Mouse (Mus musculus): ENCODE results near the gene Prps1l3.
"Not testable (repeated sequence)": the region's sequence is repeated elsewhere in the genome, so short reads cannot be mapped to it uniquely, and the experiment has no call there.

The Prps1l3 gene

DNA sequence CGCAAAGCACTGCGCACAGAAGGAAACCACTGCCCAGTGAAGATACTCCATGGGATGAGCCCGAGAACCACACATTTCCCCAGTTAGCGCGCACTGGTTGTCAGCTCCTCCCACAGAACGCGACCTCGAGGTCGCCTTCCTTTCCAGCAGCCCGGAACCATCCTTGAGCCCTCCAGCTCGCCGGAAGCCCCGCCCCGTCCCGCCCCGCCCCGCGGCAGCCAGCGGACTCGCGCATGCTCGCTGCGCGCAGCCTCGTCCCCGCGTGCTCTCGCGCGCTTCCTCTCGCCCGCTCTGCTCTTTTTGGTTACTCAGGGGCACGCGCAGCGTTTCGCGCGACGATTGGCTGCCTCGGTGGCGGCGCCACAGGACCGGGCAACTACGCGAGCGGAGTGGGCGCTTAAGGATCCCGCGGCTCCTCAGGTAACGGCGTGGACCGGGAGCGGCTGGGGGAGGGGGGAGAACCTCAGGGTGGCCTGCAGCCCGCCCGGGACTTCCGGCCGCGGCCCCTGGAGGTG, at the start of gene Prps1l3, which contains the start of gene Mipol1:
TSS of gene Prps1l3 (plus strand) at position 221 of the 515 bp plus-strand sequence.
TSS of gene Mipol1 (plus strand) at position 236 of the 515 bp plus-strand sequence.
- DNase-seq (ENCODE audit: low spot score in 2 of 2), result peak; percentile 55 to 85

DNA sequence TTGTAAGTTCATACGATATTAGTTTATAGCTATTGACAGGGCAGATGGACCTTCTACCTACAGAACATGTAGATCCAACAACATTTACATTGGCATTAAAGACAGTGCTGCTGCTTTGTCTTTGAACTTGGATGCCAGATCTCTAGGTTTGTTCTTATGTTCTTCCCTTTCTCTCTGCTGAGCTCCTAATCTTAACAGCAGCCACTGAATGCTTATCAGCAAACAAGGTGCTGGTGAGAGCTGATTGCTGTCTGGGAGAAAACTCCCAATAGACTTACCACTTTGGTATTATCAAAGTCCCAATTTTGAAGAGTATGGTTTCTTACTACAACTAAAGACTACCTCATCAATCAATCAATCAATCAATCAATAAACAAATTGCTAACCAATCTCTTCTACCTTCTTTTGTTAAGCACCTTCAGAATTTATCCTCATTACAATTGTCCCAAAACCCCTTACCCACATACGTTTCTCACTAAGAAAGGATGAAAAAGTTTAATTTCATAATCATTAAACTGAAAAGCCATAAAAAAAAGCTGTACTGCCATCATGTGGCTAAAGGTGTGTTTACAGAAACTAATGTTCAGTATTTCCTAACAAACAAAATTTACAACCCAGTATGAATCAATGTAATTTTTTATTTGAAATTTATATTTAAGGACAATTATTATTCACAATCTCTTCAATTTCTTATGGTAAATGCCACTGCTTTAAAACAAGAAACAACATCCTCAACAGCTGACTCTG, 45.6 kb upstream of the Prps1l3 start:
- no peak for DNase-seq (ENCODE audit: low spot score in 2 of 2)

- no peak for DNase-seq (ENCODE audit: low spot score in 2 of 2)
Observed at GRCm38 (mm10) chr12:57185475-57185874, 44.7 kb upstream of the Prps1l3 start.

DNA sequence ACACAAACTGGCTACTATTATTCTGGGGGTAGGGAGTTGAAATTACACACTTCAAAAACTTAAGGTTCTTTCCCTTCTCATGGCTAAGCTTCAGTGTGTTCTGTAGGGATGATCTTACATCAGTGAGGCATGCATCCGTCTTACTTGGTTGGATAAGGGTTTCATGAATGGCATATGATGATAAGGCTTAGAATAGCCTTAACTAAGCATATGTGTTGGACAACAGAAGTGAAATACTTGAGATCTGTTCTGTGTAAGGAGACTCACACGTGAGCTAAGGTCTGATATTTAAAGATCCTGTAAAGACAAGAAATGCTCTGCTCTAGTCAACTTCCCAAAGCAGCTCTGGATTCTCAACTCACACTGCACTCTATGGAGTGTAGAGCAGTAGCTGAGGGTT, 44.1 kb upstream of the Prps1l3 start:
- DNase-seq (ENCODE audit: low spot score in 2 of 2), result no peak

DNA sequence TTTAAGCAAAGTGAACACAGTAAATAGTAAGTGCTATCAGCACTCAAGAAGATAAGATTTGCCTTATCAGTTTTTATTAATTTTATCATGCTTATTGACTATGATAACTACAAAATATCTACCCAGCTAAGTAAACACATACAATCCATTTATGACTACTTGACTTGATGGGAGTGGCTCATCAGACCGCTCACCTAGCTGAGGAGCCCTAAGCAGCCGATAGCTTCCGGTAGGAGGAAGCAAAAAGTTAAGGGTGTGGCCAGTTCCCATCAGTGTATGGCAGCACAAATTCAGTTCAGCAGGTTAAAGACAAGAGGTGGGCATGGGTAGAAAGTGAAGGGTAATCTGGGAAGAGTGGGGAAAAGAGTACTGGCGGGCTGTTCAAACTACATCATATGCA, 43.2 kb upstream of the Prps1l3 start:
- no peak for DNase-seq (ENCODE audit: low spot score in 2 of 2)

GRCm38 (mm10) chr12:57194609-57195008, 35.6 kb upstream of the Prps1l3 start:
- peak in 1 of 2 experiments; percentile 14 for DNase-seq (ENCODE audit: low spot score in 2 of 2)

DNA sequence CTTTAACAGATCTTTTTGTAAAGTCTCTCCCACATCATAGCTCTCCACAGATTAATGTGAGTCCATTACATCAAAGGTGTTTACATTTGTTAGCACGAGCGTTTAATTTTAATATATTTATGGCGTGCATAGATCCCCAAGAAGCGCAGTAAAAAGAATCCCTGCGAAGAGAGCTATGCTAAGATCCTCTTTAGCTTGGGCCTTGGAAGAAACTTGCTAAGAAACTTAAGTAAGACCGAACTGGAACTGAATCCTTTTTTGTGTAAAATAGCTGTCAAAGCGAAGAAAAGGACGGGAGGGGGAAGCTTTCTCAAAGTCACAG, 34.0 kb upstream of the Prps1l3 start:
- no peak for DNase-seq (ENCODE audit: low spot score in 2 of 2)

DNA sequence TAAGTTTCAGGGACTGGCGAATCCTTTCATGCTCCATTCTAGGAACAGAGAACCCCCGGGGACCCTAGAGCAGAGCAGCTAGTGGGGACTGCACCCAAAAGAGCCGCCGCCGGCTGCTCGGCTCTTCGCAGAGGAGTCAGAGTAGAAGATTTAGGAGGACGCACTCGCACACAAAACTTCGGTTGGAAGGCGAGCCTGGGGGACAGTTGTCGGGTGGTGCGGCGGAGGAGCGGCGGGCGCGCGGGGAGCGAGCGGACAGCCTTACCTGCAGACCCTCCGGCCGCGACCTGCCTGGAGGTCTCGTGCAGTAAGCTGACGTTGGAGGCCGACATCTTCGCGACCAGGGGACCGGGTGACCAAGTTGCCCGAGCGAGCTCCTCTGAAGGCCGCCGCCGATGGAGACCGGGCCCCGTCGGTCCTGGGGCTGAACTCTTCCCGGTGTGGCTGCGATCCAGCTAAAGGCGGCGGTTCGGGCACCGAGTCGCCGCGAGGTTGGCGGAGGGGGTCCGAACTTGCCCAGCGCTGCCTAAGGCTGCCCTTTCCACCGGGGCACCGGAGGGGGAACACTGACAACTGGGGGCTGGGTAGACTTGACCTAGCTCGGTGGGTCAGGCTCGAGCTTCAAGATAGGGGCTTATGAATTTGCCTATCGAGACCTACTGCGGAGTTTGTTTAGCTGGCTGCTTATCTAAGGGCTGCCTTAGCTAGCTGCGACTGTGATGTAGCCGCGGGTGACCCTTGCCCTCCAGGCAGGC, 33.4 kb upstream of the Prps1l3 start:
- peak in 1 of 2 experiments; percentile 9 for DNase-seq (ENCODE audit: low spot score in 2 of 2)

DNA sequence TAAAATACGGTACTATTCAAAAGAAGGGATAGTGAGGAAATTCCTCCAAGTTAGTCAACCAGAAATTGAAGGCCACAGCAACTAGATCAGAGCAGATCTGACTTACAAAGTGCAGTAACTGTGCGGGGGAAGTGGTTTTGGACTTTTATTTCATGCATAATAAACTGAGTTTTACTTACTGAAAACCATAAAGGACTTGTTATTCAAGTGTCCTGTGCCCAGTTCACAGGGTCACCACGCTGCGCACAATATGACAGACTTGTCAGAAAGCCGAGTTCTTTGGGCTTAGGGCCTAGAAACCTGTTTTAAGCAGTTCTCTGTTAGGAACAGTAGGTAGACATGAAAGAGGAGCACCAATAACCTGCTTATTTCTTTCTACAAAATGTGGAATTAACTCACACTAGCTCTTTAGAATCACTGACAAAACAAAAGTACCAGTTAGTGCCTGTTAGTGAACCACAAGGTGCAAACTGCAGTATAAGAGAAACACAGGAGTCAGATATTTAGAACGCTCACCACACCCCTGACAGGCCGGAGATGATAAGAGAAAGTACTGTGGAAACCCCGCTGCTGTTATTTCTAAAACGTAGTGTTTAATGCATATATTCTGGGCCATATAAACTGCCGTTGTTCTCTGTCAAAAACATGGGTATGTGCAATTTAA, 32.7 kb upstream of the Prps1l3 start, which contains the start of gene Slc25a21:
TSS of gene Slc25a21 (minus strand) at position 110 of the 664 bp plus-strand sequence.
- DNase-seq (ENCODE audit: low spot score in 2 of 2), result no peak

DNA sequence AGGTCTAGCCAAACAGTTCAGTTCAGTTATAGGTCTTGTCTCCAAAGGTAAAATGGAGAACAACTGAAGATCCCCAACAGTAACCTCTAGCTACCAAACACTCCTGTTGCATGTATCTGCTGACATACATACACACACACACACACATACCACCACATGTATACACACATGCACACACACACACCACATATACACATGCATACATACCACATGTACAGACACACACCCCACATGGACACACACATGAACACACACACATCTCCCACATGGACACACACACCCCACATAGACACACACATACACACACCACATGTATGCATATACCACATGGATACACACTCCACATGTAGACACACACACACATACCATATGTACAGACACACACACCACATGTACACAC, 31.9 kb upstream of the Prps1l3 start:
- no peak for DNase-seq (ENCODE audit: low spot score in 2 of 2)

- no peak for DNase-seq (ENCODE audit: low spot score in 2 of 2)
Observed at GRCm38 (mm10) chr12:57199427-57199826, 30.8 kb upstream of the Prps1l3 start.

DNA sequence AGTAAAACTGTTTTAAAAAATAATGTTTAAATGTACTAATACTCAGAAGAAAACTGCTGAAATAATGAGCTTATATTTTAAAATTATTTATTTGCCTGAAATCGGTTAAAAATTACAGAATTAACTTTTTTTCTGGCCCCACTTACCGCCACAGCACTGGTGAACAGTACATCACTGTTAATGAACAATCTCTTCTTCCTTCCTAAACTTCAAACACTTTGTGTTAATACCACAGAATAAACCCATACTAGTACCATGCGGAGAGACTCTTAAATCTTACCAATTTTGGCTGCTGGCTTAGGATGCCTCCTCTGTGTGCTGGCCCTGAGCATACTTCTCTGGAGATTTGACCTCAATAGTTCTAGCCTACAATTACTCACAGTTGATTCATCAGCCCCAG, 28.3 kb upstream of the Prps1l3 start:
- no peak for DNase-seq (ENCODE audit: low spot score in 2 of 2)

DNA sequence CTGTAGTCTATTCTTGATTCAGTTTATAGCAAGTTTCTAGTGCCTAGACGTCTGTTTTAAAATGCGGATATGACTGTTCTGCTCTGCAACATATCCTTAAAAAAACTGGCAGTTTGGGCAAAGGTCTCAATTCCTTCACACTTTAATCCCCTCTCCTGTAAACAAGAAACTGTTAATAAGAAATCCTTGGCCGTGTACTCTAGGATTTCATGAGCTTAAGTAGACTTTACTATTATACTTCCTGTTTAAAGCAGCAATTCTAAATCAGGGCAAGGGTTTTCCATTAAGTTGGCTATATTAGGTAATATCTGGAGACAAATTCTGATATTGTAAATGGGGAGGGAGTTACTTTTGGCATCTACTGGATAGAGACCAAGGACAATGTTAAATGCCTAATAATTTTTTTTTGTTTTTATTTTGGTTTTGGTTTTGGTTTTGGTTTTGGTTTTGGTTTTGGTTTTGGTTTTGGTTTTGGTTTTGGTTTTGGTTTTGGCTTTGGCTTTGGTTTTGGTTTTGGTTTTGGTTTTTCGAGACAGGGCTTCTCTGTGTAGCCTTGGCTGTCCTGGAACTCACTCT, 25.8 kb upstream of the Prps1l3 start:
- no peak for DNase-seq (ENCODE audit: low spot score in 2 of 2)

- peak; percentile 40 to 67 for DNase-seq (ENCODE audit: low spot score in 2 of 2)
Observed at GRCm38 (mm10) chr12:57211353-57212311, 18.6 kb upstream of the Prps1l3 start.

- not testable (repeated sequence) for DNase-seq (ENCODE audit: low spot score in 2 of 2)
Observed at GRCm38 (mm10) chr12:57212463-57212862, 17.7 kb upstream of the Prps1l3 start.

- DNase-seq (ENCODE audit: low spot score in 2 of 2), result no peak
Observed at GRCm38 (mm10) chr12:57226411-57226810, 3.8 kb upstream of the Prps1l3 start.

GRCm38 (mm10) chr12:57227776-57228175, 2.4 kb upstream of the Prps1l3 start:
- DNase-seq (ENCODE audit: low spot score in 2 of 2), result no peak

- no peak for DNase-seq (ENCODE audit: low spot score in 2 of 2)
Observed at GRCm38 (mm10) chr12:57229703-57230102, 509 bp upstream of the Prps1l3 start.

- DNase-seq (ENCODE audit: low spot score in 2 of 2), result no peak
Observed at GRCm38 (mm10) chr12:57231085-57231875, 1.1 kb downstream of the Prps1l3 start.

GRCm38 (mm10) chr12:57233386-57233785, 3.2 kb downstream of the Prps1l3 start:
- DNase-seq (ENCODE audit: low spot score in 2 of 2), result no peak
